Mouse (Mus musculus) liver, postnatal 0 days (tissue): ENCODE results near the gene Cyp2f2. TPM values are rescaled to one million over a fixed set of nuclear protein-coding genes. Genes with fewer than 3 reads are reported as not detected.
A peak's percentile ranks its signal among the peaks of the same experiment; 100 is the strongest.

ENCODE experiments used
- ATAC-seq: fragments of 200-750 bp; cut with Nextera tagmentation; 2 replicates; pipeline ENCODE4 v1.8.0; 2017; ENCODE audit warnings: mild to moderate bottlenecking, moderate library complexity
- DNase-seq: peaks from one replicate; pipeline ENCODE4 v3.0.0-alpha.2; 2016
- H3K27ac ChIP-seq: fragments of 300-500 bp; sonication (generic); 2 replicates; pipeline ENCODE4 v1.5.1; 2014; ENCODE audit warnings: antibody characterized with exemption, moderate library complexity, mild to moderate bottlenecking, low read depth
- H3K27me3 ChIP-seq: fragments of 300-500 bp; sonication (generic); 2 replicates; pipeline ENCODE4 v1.6.1; 2014; ENCODE audit warnings: low read length, control low read depth, mixed read lengths; ENCODE audit not compliant: insufficient read depth
- H3K36me3 ChIP-seq: fragments of 300-500 bp; sonication (generic); replicated peaks from 2 replicates; pipeline ENCODE4 v1.6.1; 2014; ENCODE audit warnings: mild to moderate bottlenecking, control low read depth, low read length, moderate library complexity, mixed read lengths; ENCODE audit not compliant: insufficient read depth
- H3K4me1 ChIP-seq: fragments of 300-500 bp; sonication (generic); 2 replicates; pipeline ENCODE4 v1.6.1; 2014; ENCODE audit warnings: antibody characterized with exemption, mild to moderate bottlenecking, control low read depth; ENCODE audit not compliant: insufficient read depth
- H3K4me2 ChIP-seq: fragments of 300-500 bp; sonication (generic); 2 replicates; pipeline ENCODE4 v1.6.1; 2014; ENCODE audit warnings: low read depth, mild to moderate bottlenecking, low read length, moderate library complexity, mixed read lengths
- H3K4me3 ChIP-seq: fragments of 300-500 bp; sonication (generic); 2 replicates; pipeline ENCODE4 v1.5.1; 2014; ENCODE audit warnings: low read depth, low read length
- H3K9ac ChIP-seq: fragments of 300-500 bp; sonication (generic); replicated peaks from 2 replicates; pipeline ENCODE4 v1.6.1; 2014; ENCODE audit warnings: mild to moderate bottlenecking, moderate library complexity
- H3K9me3 ChIP-seq: fragments of 300-500 bp; sonication (generic); 2 replicates; pipeline ENCODE4 v1.6.1; 2016; ENCODE audit warnings: mild to moderate bottlenecking, control low read depth, low read length, mixed read lengths
- CTCF ChIP-seq: sonication (generic); IDR thresholded peaks from 2 replicates; pipeline ENCODE4 v1.5.1; 2016; ENCODE audit warnings: antibody characterized with exemption, low read depth
- EP300 ChIP-seq: IDR thresholded peaks from 2 replicates; pipeline ENCODE4 v1.6.1; 2016; ENCODE audit warnings: antibody characterized with exemption, low read depth, mild to moderate bottlenecking
- WGBS: fragments of 180-500 bp; shearing (Covaris S2); extraction: QIAGEN DNeasy Blood & Tissue Kit; methylation state at CpG from one replicate; pipeline ENCODE4 v1.1.7; 2014; ENCODE audit not compliant: insufficient replicate concordance; 5-methylcytosine and 5-hydroxymethylcytosine counted together
- polyA plus RNA-seq: library from polyadenylated mRNA; unstranded; fragments of >200 nt; fragmentation: Nextera tagmentation; extraction: Ambion mirVana; gene quantifications from 2 replicates; pipeline ENCODE4 v1.2.1, GENCODE M21; 2015

Gene Cyp2f2
- polyA plus RNA-seq, 1 experiment from 2014 or later, result 59.6 TPM

DNA sequence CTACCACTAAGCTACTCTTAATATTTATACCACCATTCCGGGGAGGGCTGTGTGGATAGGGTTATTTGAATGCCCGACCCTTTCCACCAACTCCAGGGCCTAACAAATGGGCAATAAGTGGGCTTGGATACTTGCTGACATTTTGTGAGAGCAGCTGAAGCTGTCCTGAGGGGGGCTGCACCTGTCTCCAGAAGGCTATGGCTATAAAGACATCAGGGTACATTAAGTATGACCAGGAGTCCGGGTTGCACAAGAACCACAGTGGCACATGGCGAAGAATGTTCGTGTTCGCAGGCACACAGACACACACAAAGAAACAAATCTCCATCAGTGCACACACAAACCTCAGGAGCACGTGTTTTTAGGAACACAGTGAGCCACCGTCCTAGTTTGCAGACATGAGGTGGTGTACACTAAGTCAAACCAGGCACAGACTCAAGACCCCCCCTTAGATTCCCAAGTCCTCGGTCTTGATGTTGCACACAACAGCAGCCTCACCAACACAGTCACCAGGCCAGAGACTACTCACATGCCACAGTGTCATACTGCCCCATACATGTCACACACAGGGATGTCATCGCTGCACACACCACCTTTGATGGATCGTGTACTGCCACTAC is 47.9 kb downstream of the Cyp2f2 start:
- DNase-seq, result no peak
- H3K27ac ChIP-seq, result peak overlapping the region; percentile 97
- H3K27me3 ChIP-seq, result no peaks in the 10 kb centered on the region
- H3K9me3 ChIP-seq, result no peaks in the 10 kb centered on the region
- TF ChIP-seq CTCF (no peak), EP300 (no peak)
- ATAC-seq, result no peak
- peak overlapping the region; percentile 61 for H3K4me2 ChIP-seq
- peak overlapping the region; percentile 82 for H3K9ac ChIP-seq
- H3K4me1 ChIP-seq, result peaks cover 43% of the 10 kb centered on the region
- WGBS, result 57% methylated on average over 11 of the region's 11 CpGs
- peak overlapping the region; percentile 68 for H3K4me3 ChIP-seq
- peaks cover 16% of the 10 kb centered on the region for H3K36me3 ChIP-seq

DNA sequence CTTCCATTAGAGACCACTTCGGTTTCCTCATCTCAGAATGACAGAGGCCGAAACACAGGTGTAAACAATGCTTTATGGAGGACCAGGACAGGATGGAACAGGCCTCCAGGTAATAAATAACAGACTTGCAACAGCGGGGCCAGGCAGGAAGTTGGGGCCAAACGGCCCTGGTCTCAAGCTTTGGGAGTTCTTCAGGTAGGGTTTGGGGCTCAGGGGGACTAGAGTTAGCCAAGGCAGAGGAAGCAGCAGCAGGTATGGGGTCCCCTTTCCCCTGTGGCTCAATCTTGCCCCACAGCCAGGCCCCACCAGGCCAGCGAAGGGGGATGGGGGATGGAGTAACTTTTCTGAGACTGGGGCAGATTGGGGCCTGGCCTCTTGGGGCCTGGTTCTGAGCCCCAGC is 48.7 kb downstream of the Cyp2f2 start:
- peaks cover 19% of the 10 kb centered on the region for H3K36me3 ChIP-seq
- H3K27me3 ChIP-seq, result no peaks in the 10 kb centered on the region
- H3K4me3 ChIP-seq, result no peak overlapping the region
- H3K4me2 ChIP-seq, result peak overlapping the region; percentile 61
- H3K4me1 ChIP-seq, result peaks cover 37% of the 10 kb centered on the region
- H3K9me3 ChIP-seq, result no peaks in the 10 kb centered on the region
- 68% methylated on average over 5 of the region's 5 CpGs for WGBS
- TF ChIP-seq EP300 (no peak), CTCF (no peak)
- DNase-seq (no peak), ATAC-seq (no peak)
- peak overlapping the region; percentile 54 for H3K9ac ChIP-seq
- H3K27ac ChIP-seq, result peak overlapping the region; percentile 97

DNA sequence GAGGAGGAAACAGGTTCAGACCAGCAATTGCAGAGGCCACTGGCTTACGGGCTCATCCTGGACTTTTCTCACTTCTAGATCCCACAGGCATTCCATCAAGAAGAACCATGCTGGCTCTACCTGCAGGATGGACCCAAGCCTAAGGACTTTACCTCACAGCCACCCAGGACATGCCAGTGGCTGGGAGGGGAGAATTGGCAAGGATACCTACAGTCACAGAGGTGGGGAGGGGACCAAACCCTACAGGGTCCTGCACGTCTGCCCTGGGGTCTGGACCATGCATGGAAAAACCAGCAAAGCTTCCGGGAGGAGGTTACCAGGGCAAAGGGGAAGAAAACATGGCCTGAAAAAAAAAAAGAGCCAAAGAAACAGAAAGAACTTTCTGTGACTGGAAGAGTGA is 51.3 kb downstream of the Cyp2f2 start:
- Histone ChIP-seq H3K9ac (no peak overlapping the region), H3K9me3 (no peaks in the 10 kb centered on the region), H3K36me3 (peaks cover 22% of the 10 kb centered on the region), H3K4me3 (no peak overlapping the region), H3K27me3 (no peaks in the 10 kb centered on the region), H3K27ac (no peak overlapping the region), H3K4me1 (peaks cover 15% of the 10 kb centered on the region), H3K4me2 (no peak overlapping the region)
- DNase-seq (no peak), ATAC-seq (no peak)
- TF ChIP-seq CTCF, result no peak
- no peak for TF ChIP-seq EP300
- 76% methylated on average over 3 of the region's 3 CpGs for WGBS

DNA sequence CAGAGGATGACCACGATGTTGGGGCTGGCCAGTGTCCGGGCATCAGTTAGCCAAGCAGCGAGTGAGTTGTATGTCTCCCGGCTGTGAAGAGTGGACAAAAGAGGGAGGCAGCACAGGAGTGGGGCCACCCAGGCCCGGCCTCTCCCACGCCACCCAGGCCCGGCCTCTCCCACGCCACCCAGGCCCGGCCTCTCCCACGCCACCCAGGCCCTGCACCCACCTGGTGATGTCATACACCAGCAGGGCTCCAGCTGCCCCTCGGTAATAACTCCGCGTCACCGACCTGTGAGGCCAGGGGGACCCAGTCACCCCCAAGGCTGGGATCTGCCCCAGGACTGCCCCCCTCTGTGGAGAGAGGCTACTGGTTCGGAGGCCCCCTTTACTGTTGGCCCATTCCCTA is 54.8 kb downstream of the Cyp2f2 start:
- H3K9ac ChIP-seq, result no peak overlapping the region
- ATAC-seq, result no peak
- H3K4me1 ChIP-seq, result peaks cover 12% of the 10 kb centered on the region
- H3K4me3 ChIP-seq, result no peak overlapping the region
- no peak overlapping the region for H3K4me2 ChIP-seq
- no peak for DNase-seq
- 85% methylated on average over 15 of the region's 15 CpGs for WGBS
- no peaks in the 10 kb centered on the region for H3K9me3 ChIP-seq
- H3K36me3 ChIP-seq, result peaks cover 22% of the 10 kb centered on the region
- H3K27ac ChIP-seq, result no peak overlapping the region
- no peaks in the 10 kb centered on the region for H3K27me3 ChIP-seq
- TF ChIP-seq EP300 (no peak), CTCF (no peak)

DNA sequence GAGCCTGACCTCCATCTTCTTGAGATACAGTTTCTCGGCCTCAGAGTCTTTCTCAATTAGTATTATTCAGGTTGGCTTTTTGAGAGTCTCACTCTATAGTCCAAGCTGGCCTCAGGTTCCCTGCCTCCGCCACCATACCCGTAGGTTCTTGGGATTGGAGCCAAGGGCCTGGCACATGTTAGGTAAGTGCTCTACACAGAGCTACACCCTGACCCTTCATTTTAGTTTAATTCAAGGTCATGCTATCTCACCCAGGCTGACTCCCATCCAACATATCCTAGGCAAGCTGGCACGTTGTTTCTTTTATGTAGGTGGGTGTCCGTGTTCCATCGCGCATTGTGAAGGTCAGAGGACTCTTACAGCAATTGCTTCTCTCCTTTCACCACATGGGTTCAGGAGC is 55.2 kb downstream of the Cyp2f2 start:
- H3K9ac ChIP-seq, result no peak overlapping the region

DNA sequence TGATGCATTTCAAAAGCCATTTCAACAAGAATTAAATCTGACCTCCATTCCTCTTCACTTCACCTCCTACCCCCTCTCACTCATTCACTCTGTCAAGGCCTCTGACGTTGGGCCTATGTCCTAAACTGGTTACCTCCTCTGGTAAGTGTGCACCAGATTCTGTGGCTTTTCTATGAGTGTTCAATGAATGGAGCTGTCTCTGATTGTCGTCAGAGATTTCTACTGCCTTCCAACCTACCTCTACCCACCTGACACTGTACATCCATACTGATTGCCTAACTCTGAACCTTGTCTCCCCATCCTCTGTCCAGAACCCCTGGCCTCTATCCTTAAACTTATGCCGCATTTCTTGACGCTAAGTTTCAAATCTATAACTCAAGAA is 58.2 kb downstream of the Cyp2f2 start:
- WGBS, result 20% methylated on average over 4 of the region's 4 CpGs
- peaks cover 21% of the 10 kb centered on the region for H3K4me1 ChIP-seq
- H3K27me3 ChIP-seq, result no peaks in the 10 kb centered on the region
- ATAC-seq (peak; percentile 27), DNase-seq (no peak)
- H3K36me3 ChIP-seq, result peaks cover 9% of the 10 kb centered on the region; the same call in 1 of the 2 replicates
- H3K4me3 ChIP-seq, result peak overlapping the region; percentile 67
- H3K9ac ChIP-seq, result peak overlapping the region; percentile 63; the same call in 1 of the 2 replicates
- peak overlapping the region; percentile 73 for H3K4me2 ChIP-seq
- H3K9me3 ChIP-seq, result no peaks in the 10 kb centered on the region
- TF ChIP-seq CTCF (no peak), EP300 (no peak; the same call in 1 of the 2 replicates)
- H3K27ac ChIP-seq, result peak overlapping the region; percentile 87

More for the DNA sequence above, 55.2 kb downstream of the Cyp2f2 start:
- WGBS, result 85% methylated on average over 7 of the region's 7 CpGs
- no peaks in the 10 kb centered on the region for H3K27me3 ChIP-seq
- H3K36me3 ChIP-seq, result peaks cover 22% of the 10 kb centered on the region
- no peak for ATAC-seq
- no peak overlapping the region for H3K4me2 ChIP-seq
- no peak for DNase-seq
- H3K4me1 ChIP-seq, result peaks cover 16% of the 10 kb centered on the region
- H3K4me3 ChIP-seq, result no peak overlapping the region
- H3K9me3 ChIP-seq, result no peaks in the 10 kb centered on the region
- TF ChIP-seq EP300 (no peak), CTCF (no peak)
- no peak overlapping the region for H3K27ac ChIP-seq
